Mouse (Mus musculus) adrenal gland, postnatal 14 days (tissue): ENCODE data around the gene Lin28a. TPM values are rescaled to one million over a fixed set of nuclear protein-coding genes. Genes with fewer than 3 reads are reported as not detected.
"Not testable (repeated sequence)": the region's sequence is repeated elsewhere in the genome, so short reads cannot be mapped to it uniquely, and the experiment has no call there.

Experiments used
- DNase-seq: peaks from one replicate; pipeline ENCODE4 v3.0.0; 2021; ENCODE audit warnings: mixed read lengths
- total RNA-seq: library from RNA; stranded (reverse); gene quantifications from 2 replicates; pipeline ENCODE4 v1.2.3, GENCODE M21; 2021

The Lin28a gene
- total RNA-seq, 1 experiment from 2014 or later, result not detected

DNA sequence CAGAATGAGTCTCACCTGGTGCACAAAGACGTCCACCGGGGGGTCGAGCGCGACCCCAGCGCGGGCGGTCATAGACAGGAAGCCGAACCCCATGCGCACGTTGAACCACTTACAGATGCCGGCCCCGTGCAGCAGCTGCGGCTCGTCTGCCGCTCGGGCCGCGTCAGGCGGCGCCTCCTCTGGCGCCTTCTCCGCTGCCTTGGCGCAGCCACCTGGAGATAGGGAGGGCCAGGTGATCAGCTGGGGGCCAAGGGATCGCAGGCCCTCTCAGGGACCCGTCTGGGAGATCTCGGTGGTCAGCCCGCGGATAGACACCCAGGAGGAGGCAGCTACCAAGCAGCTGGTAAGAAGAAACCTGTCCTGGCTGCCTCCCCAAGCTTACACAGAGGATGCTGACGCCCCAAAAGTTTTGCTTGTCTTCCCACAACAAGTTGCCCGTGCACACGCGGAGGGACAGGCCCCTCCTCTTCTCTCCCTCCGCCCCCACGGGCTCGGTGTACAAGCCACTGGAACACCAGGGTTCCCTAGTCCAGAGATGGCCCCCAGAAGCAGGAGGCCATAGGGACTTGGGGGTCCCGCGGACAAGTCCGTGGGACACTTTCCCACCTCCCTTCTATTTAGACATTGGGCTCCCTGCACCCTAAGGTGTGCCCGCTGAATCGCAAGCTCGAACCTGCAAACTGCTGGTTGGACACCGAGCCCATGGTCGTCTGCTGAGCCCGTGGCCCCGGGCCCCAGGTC, 433 bp downstream of the Lin28a start:
- no peak for DNase-seq

DNA sequence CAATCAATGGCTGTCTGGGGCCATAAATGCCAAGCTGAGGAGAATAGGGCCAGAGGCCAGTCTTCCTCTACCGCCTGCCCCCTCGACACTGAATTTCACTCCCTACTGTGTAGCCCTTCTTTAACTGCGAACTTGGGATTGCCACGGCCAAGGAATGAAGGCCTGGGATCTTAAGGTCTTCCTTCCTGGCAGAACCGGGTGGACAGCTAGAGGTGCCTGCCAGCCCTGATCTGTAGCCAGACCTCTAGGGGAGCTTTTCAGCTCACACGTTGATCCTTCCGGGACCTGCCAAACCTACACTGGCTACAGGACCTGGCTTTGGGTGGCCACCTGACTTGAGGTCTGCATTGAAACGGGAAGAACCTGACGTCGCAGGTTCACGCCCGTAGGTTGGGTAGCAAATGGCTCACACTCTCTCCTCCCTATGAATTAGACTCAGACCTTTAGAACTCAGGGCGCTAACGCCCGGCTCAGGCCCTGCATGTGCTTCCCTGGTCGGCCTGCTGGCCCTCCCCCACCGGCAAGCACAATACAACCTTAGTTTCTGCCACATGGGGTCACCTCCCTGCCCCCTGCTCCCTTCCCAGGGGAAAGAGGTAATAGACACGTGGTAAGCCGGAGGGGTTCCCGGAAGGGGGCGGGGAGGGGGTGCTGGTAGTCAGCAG, 1.3 kb downstream of the Lin28a start:
- no peak for DNase-seq

DNA sequence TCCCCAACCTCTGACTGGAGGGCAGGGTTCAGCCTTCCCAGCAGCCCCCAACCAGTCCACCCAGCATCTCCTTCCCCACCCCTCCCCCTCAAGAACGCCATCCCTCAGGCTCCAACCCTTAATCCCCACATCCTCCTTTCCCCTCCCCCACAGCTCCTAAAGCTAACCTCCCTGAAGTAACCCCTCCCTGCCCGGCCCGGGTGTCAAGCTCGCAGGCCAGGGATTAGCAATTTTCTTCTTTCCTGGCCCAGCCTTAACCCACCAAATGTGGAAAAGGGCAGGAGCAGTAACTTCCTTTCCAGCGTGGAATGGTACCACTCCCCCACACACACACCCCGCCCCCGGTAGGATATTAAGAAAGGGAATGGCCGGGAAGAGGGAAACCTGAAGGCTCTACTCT, 1.9 kb downstream of the Lin28a start:
- no peak for DNase-seq

DNA sequence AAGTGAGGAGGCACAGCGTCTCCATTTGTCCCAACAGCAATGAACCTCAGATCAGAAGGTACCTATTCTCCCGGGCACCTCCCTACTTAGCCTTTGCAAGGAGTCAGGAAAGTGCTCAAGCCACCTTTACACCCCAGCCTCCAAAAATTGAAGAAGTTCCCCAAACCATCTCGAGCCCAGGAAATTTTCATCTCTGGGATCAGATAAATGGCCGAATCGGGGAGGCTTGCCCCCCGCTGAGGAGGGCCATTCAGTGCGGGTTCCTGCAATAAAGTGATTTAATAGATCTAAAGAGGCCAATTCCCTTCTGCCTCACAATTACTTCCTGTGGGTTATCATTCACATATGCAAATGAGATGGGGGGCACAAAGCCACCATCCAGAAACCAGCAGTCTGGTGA, 2.4 kb downstream of the Lin28a start:
- no peak for DNase-seq

DNA sequence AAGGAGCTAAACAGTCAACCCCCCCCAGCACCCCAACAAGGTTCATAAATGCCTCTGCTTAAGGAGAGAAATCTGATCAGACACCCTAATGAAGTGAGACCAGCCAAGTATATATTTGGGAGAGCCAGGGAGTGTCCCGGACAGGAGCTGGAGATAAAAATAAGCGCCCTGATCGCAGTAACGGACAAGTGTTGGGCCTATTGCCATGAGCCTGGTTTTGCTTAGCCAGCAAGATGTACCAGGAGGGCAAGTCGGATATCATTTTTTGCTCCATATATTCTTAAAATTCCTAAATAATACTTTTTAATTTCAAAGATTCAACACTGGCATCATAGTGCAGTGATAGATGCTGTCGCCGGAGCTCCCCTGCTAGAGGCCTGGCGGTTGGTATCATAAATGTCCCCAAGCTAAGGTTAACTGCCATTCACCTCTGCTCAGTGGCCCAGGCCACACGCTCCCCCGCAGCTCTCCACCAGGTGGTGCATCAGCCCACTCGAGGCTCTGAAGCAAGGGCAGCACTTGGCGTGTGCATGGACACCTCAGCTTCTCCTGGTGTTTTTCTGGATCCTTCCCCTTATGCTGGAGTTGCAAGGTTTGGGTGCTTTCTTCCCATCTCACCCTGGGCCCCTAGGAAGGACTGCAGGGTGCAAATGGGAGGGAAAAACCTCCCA, 5.6 kb downstream of the Lin28a start:
- no peak for DNase-seq

DNA sequence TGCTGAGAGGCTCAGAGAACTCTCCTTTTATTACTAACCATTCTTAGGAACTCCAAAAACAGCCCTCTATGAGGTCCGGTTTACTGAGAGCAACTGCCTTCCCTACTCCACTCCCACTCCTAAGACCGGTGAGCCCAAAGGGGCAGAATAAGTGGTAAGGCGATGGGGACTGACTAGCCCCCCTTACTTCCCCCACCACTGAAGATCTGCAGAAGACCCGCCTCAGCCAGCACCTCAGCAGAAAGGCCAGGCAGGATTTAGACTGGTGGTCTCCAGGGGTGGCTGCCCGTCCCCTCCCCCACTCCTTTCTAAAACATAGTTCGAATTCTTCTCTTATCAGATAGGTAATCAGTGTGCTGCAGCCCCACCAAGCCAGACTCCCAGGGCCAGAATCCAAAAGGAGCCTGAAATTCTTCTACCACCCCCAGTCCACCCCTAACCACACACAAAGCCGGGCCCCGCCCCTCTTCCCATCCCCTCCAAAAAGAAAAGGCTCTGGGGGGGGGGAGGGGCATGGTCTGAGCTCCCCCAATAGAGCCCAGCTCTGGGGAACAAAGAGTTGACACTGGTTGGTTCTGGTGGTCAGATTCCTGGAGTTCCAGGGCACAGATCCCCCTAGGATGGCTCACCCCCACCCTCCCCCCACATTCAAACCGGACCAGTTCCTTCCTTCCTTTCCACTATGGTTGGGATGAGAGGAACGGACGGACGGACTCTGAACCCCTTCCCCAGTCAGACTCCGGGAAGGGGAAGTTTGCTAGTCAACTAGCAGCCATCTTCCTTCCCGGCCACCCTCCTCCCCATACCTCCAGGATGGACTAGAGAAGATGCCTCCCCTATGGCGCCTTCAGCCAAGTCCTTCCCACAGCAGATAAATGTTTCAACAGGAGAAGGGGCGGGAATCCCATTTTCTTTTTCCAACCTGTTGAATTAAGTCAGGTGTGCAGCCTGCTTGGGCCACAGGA, 6.9 kb downstream of the Lin28a start:
- no peak for DNase-seq

DNA sequence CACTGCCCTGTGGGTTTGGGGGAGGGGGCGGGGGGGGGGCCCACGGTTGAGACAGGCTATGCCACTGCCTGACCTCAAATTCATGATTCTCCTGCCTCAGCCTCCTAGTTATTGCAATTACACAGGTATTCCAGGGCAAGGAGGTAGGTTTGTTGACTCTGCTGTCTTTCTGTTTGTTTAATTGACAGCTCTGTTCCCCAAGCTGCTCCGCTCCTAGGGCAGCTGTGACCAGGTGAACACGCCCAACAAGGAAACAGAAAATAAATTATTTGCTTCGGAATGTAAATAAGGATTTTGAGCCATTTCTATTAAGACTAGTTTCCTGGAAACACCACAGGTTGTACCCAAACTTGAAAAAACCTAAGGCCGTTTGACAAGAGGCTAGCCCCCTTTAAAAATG, 8.9 kb downstream of the Lin28a start:
- DNase-seq, result no peak

DNA sequence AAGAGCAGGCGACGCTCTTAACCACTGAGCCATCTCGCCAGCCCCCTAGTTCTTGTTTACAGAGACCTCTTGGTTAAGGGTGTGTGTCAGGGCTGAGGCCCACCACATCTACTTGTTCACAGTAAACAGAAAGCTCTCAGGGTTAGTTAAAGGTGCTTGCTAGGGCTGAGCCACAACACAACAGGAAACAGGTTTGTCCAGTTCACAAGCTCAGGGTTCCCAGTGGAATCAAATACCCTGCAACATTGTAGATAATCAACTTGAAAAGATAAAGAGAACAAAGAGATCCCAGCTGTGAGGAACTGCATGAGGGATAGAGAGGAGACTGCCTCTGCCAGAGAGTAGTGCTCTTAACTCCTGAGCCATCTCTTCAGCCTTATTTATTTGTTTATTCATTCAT, 11.8 kb downstream of the Lin28a start:
- no peak for DNase-seq

DNA sequence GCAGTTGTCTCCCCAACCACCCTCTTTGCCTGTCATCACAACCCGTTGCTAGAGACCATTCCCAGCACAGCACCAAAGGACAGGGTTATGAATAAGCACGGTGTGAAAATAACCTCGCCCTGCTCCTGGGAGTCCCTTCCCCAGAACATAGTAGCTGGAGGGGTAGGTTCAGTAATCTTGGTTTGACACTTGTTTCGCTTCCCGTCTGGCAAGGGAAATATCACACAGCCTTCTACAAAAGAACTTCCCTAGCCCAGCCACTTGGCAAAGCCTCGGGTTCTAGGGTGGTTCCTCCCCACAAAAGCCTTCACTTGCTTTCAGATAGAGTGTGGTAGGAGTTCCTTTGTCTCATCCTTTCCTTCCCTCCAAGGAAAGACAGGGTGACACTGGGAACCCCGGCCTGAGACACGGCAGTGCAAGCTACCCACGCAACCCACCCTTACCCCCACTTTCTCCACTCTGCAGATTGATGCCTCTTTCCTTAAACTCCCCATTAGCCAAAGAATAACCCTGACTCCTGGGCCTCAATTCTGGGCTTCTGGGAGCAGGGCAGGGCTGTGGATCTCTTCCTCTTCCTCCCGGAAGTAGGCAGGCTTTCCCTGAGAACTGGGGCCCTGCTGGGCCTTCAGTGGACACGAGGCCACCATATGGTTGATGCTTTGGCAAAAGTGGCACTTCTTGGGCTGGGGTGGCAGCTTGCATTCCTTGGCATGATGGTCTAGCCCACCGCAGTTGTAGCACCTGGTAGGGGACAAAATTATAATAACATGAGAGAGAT, 12.9 kb downstream of the Lin28a start:
- DNase-seq, result no peak

DNA sequence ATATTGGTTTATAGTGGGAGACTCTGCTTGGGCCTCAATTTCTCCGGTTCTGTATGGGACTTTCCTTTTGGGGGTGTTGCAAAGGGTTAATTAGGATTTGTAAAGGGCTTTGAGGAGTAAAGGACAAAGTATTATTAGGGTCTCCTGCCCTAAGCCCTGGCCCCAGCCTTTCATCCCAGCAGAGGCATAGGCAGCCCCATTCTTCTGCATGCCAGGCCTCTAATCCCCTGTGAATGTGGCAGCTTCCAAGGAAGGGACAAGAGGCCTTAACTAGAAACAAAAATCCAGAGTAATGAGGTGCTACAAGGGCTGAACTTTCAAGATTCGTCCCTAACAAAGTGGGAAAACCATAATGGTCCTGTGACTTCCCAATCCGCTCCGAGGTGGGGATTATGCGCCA, 15.7 kb downstream of the Lin28a start:
- DNase-seq, result no peak

DNA sequence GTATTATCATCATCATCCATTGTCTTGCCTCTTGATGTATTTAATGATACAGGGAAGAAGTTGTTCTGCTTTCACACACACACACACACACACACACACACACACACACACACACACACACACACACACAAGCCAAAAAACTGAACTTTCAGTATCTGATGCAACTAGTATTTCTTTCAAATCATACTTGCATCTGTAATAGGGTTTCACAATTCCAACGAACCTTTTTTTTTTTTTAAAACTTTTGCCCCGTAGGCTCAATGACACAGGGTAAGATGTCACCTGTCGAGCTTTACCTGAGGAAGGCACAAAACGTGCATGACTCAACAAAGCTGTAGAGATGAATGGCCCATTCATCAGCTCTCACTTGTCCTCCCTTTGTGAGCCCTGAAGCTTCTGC, 16.4 kb downstream of the Lin28a start:
- DNase-seq, result no peak

DNA sequence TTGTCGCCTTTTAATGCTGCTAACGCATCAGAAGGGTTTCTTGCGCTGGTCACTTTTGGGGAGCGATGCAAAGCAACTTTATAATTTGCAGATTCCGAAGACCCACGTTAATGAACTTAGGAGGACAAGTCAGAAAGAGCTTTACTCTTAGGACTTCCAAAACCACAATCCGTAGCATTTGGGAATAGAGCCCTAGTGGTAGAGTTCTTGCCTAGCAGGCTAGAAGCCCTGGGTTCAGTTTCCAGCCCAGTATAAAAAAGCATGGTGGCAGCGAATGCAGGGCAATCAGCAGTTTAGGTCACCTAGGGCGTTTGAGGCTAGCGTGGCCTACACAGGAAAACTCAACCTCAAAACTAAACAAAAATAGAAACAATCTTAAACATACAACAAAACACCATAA, 16.9 kb downstream of the Lin28a start:
- DNase-seq, result no peak

DNA sequence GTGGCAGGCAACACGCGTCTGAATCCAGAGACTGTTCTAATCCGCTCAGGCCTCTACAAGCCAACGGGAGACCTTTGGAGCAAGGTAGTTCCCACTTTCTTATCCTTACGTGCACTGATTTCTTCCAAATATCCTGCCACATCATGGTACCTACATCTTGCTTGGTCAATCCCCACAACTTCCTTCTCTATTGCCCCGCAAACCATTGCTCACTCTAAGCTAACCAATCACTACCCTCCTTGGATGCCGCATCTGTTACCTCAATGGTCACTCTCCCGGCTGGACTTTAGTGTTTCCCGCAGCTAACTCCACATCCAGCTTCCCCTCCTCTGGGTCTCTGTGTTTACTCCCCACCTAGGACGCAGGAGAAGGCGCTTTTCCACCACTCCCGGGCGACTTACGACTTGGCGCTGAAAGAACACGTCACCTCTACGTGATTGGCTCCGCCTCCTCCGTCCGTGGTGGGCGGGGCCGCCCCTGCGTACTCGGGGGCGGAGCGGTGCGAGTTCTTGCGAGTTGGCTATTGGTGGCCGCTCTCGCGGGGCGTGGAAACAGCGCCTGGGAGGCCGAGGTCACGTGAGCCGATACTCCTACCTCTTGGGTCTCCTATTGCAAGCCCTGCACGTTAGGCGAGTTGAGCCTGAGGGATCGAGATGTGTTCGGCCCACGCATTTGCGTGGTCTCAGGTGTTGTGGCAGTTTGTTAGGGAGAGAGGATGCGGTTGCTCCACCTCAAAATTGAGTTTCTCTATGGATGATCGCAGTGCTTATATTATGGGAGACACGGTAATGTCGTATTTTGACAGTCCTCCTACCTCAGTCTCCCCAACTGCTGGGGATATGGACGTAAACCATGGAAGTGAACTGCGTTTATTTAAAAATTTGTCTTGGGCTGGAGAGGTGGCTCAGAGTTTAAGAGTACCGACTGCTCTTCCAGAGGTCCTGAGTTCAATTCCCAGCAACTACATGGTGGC, 17.9 kb downstream of the Lin28a start, which contains the start of gene Dhdds:
Gene Dhdds, minus strand, starts transcription at position 453 of the 973 bp plus-strand sequence.
- peak; percentile 98 for DNase-seq

DNA sequence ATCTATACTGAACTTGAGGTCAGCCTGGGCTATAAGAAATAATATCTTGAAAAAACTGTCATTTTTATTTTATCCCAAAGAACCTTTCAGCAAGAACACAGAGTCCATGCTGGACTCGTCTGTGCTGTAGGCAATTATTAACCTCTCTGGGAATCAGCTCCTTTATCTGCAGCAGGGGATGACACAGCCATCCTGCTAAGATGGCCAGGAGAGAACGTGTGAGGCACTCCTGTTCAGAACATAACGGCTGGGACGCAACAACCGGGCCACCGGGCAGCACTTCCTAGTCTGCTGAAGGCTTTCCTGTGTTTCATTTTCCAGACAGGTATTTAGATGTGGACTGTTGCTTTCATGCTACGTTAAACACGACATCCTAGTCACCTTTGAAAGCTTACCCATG, 23.9 kb downstream of the Lin28a start:
- DNase-seq, result no peak

DNA sequence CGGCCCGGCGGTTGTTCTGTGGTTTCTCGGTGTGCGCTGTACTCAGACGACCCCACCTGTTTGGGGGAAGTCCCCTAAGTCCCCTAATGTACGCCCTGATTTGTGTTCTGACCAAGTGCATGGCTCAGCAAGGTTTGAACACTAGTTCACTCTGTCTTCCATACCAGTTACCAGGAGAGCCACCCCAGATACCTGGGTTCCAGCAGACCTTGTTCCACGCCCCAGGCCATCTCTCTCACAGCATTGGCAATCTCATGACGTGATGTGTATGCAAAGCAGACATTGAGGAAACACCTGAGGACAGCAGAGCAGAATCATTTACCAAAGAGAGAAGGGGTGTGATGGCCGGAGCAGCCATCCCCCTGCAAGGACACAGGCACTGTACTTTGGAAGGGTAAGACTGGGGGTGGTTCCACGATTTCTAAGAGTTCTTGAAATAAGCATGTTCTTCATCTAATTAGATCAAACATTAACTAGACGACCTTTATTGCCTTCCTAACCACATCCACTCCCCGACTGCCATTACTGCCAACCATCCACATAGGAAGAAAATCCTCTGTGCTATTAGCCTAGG, 27.5 kb downstream of the Lin28a start:
- no peak for DNase-seq

DNA sequence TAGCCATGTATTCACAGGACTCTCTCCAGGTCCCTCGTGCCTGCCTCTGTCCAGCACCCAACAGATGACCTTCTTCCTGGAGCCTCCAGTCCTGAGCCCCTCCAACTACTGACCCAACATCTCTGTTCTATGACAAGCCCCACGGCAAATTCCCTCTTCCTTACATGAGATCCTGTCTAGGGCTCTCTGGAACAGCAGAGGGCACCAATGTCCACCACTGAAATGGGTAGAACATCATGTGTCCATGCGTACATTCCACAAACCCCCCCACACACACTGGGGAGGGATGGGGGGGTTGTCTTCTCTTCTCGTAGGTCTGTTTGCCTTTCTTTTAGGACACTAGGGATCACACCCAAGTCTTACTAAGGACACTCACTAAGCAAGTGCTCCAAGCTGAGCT, 28.6 kb downstream of the Lin28a start:
- DNase-seq, result no peak

DNA sequence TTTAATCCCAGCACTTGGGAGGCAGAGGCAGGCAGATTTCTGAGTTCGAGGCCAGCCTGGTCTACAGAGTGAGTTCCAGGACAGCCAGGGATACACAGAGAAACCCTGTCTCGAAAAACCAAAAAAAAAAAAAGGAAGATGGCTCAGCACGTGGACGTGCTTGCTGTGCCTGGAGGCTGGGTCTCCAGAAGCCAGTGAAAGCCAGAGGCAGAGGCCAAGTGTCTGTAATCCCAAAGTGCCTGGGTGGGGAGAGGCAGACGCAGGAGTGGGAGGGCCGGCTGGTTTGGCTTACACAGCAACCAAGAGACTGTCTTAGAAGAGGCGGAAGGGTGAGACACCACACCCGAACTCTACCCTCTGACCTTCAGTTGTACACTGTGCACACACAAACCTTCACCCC, 30.4 kb downstream of the Lin28a start:
- not testable (repeated sequence) for DNase-seq

DNA sequence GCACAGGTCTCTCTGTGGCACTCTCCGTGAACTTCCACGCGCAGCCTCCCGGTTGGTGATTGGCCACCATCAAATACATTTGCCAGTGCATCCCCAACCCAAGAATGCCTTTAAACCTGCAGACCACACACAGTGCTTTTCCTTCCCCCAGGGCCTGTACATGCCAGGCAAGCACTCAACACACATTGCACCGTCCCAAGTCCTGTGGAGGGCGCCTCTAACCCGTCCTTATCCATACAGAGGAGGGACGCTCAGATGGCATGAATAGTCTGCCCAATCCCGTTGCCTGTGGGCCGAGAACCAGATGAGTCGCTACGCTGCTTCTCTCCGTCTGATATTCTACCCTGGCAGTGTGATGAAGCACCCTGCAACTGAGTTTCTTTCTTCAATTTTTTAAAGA, 35.7 kb downstream of the Lin28a start:
- DNase-seq, result no peak

DNA sequence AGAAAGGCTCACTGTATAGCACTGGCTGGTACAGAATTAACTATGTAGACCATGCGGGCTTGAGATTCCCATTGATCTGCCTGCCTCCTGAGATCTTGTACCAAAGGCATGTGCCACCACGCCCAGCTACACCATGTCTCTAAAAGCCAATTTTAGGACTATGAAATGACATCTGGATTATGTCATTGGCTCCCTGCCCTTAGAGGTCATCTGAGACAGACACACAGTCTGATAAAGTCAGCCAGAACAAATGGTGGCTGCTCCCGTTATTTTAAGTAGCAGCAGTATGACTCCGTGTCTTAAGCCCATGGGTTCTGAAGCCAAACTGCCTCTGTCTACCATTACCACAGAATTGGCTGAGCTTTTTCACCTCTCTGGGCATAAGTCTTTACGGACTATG, 38.1 kb downstream of the Lin28a start:
- DNase-seq, result no peak
